Mouse (Mus musculus): ENCODE results near the gene Ak8.

The Ak8 gene

GRCm38 (mm10) chr2:28737112-28737511, 37.1 kb downstream of the Ak8 start:
- DNase-seq: no peak

GRCm38 (mm10) chr2:28740159-28740558, 40.2 kb downstream of the Ak8 start:
- DNase-seq: no peak

- no peak for DNase-seq
These were observed 42.7 kb downstream of the Ak8 start for GRCm38 (mm10) chr2:28742701-28743100.

GRCm38 (mm10) chr2:28746682-28747332, 46.8 kb downstream of the Ak8 start:
- DNase-seq: peak; percentile 75 to 82

GRCm38 (mm10) chr2:28747705-28748104, 47.7 kb downstream of the Ak8 start:
- DNase-seq: no peak

GRCm38 (mm10) chr2:28751186-28751585, 51.2 kb downstream of the Ak8 start:
- no peak for DNase-seq

- DNase-seq: no peak
These were observed 51.7 kb downstream of the Ak8 start for GRCm38 (mm10) chr2:28751658-28752057.

- DNase-seq: no peak
These were observed 52.4 kb downstream of the Ak8 start for GRCm38 (mm10) chr2:28752388-28752787.

GRCm38 (mm10) chr2:28755451-28755850, 55.5 kb downstream of the Ak8 start:
- DNase-seq: peak; percentile 64 to 75

- peak; percentile 17 to 20 for DNase-seq
These were observed 56.2 kb downstream of the Ak8 start for GRCm38 (mm10) chr2:28756201-28756600.

- DNase-seq: no peak
These were observed 59.5 kb downstream of the Ak8 start for GRCm38 (mm10) chr2:28759441-28759840.

- DNase-seq: no peak
These were observed 66.6 kb downstream of the Ak8 start for GRCm38 (mm10) chr2:28766590-28766989.

- no peak for DNase-seq
These were observed 67.1 kb downstream of the Ak8 start for GRCm38 (mm10) chr2:28767041-28767440.

- DNase-seq: no peak
These were observed 70.7 kb downstream of the Ak8 start for GRCm38 (mm10) chr2:28770697-28771096.

GRCm38 (mm10) chr2:28774073-28774472, 74.1 kb downstream of the Ak8 start:
- no peak for DNase-seq

GRCm38 (mm10) chr2:28776728-28777127, 76.8 kb downstream of the Ak8 start:
- no peak for DNase-seq

- DNase-seq: no peak
These were observed 80.2 kb downstream of the Ak8 start for GRCm38 (mm10) chr2:28780001-28780782.

GRCm38 (mm10) chr2:28781310-28781709, 81.3 kb downstream of the Ak8 start:
- DNase-seq: no peak

GRCm38 (mm10) chr2:28786355-28787066, 86.5 kb downstream of the Ak8 start:
- DNase-seq: no peak

- DNase-seq: no peak
These were observed 87.2 kb downstream of the Ak8 start for GRCm38 (mm10) chr2:28787067-28787619.

- DNase-seq: peak; percentile 17 to 31
These were observed 93.1 kb downstream of the Ak8 start for GRCm38 (mm10) chr2:28792931-28793610.

GRCm38 (mm10) chr2:28794623-28795022, 94.7 kb downstream of the Ak8 start:
- DNase-seq: no peak

- DNase-seq: peak; percentile 24 to 31
These were observed 96.3 kb downstream of the Ak8 start for GRCm38 (mm10) chr2:28796298-28796697.
